Mouse (Mus musculus) CH12.LX (cell line): ENCODE measurements around the gene Ttll6. TPM values are rescaled to one million over a fixed set of nuclear protein-coding genes. Genes with fewer than 3 reads are reported as not detected.
A peak's percentile ranks its signal among the peaks of the same experiment; 100 is the strongest.

ENCODE experiments used
- DNase-seq: peaks from one replicate; pipeline ENCODE4 v3.0.0-alpha.2; 2013; ENCODE audit errors: extremely low read depth
- H3K27ac ChIP-seq: 2 replicates; pipeline ENCODE4 v1.5.1; 2012; ENCODE audit warnings: low read depth, mild to moderate bottlenecking, control low read depth, moderate library complexity; ENCODE audit not compliant: insufficient read depth
- H3K27me3 ChIP-seq: replicated peaks from 2 replicates; pipeline ENCODE3; 2012; ENCODE audit warnings: inconsistent platforms
- H3K36me3 ChIP-seq, 2 experiments: replicated peaks in 1 of 2; 2 replicates each; pipeline versions ENCODE3 to v1.6.1; 2012; ENCODE audit warnings: inconsistent platforms in 1 of 2, low read length in 1 of 2, mild to moderate bottlenecking in 1 of 2, mixed read lengths in 1 of 2, moderate library complexity in 1 of 2; ENCODE audit not compliant: control insufficient read depth in 1 of 2, insufficient read depth in 1 of 2
- H3K4me1 ChIP-seq, 2 experiments: 2 replicates each; pipeline ENCODE4 v1.6.1; 2012; ENCODE audit warnings: inconsistent platforms in 1 of 2, moderate library complexity in 1 of 2; ENCODE audit not compliant: insufficient read depth in 2 of 2, control insufficient read depth in 1 of 2
- H3K4me2 ChIP-seq: 2 replicates; pipeline ENCODE4 v1.6.1; 2012; ENCODE audit warnings: low read depth, mild to moderate bottlenecking, control low read depth; ENCODE audit not compliant: poor library complexity, insufficient read depth, severe bottlenecking
- H3K4me3 ChIP-seq, 3 experiments: fragments of 150-350 bp in 1 of 3; sonication (generic) in 1 of 3; replicated peaks in 1 of 3; 2 replicates each; pipeline versions ENCODE3 to v1.5.1; 2011 to 2012; ENCODE audit warnings: low read depth in 2 of 3, low read length in 2 of 3, mild to moderate bottlenecking in 2 of 3, moderate library complexity in 2 of 3, control low read depth in 1 of 3, improper control_type of control experiment in 1 of 3, inconsistent platforms in 1 of 3, mixed read lengths in 1 of 3; ENCODE audit not compliant: poor library complexity in 1 of 3
- H3K79me2 ChIP-seq: replicated peaks from 2 replicates; pipeline ENCODE4 v1.6.1; 2012; ENCODE audit warnings: mild to moderate bottlenecking, moderate library complexity; ENCODE audit not compliant: control insufficient read depth, poor library complexity, insufficient read depth, severe bottlenecking; ENCODE audit errors: extremely low read depth
- H3K9ac ChIP-seq: 2 replicates; pipeline ENCODE4 v1.6.1; 2012; ENCODE audit warnings: low read depth, mild to moderate bottlenecking, control low read depth, moderate library complexity; ENCODE audit not compliant: insufficient read depth
- H3K9me3 ChIP-seq: replicated peaks from 2 replicates; pipeline ENCODE3; 2012; ENCODE audit warnings: low read length, inconsistent platforms, mixed read lengths
- EP300 ChIP-seq: IDR thresholded peaks from 2 replicates; pipeline ENCODE4 v1.6.1; 2011; ENCODE audit warnings: low read length, improper control_type of control experiment
- MAZ ChIP-seq: IDR thresholded peaks from 2 replicates; pipeline ENCODE4 v1.6.1; 2012; ENCODE audit warnings: low read depth, mild to moderate bottlenecking, inconsistent platforms, low read length, improper control_type of control experiment, moderate library complexity
- MEF2A ChIP-seq: IDR thresholded peaks from 2 replicates; pipeline ENCODE4 v1.6.1; 2014; ENCODE audit warnings: low read depth, mild to moderate bottlenecking, inconsistent platforms, low read length, improper control_type of control experiment, borderline replicate concordance
- NRF1 ChIP-seq: IDR thresholded peaks from 2 replicates; pipeline ENCODE4 v1.6.1; 2014; ENCODE audit warnings: low read depth, mild to moderate bottlenecking, inconsistent platforms, low read length, improper control_type of control experiment, moderate library complexity
- POLR2AphosphoS2 ChIP-seq: IDR thresholded peaks from 2 replicates; pipeline ENCODE4 v1.6.1; 2011; ENCODE audit warnings: low read depth, low read length, improper control_type of control experiment
- TBP ChIP-seq: conservative IDR thresholded peaks from 2 replicates; pipeline ENCODE4 v1.6.1; 2011; ENCODE audit warnings: low read depth, low read length, improper control_type of control experiment
- UBTF ChIP-seq: IDR thresholded peaks from 2 replicates; pipeline ENCODE4 v1.6.1; 2012; ENCODE audit warnings: low read depth, mild to moderate bottlenecking, inconsistent platforms, low read length, improper control_type of control experiment, moderate library complexity
- USF2 ChIP-seq: conservative IDR thresholded peaks from 2 replicates; pipeline ENCODE4 v1.6.1; 2011; ENCODE audit warnings: low read depth, low read length, improper control_type of control experiment
- ZNF384 ChIP-seq: IDR thresholded peaks from 2 replicates; pipeline ENCODE4 v1.6.1; 2012; ENCODE audit warnings: low read depth, low read length, improper control_type of control experiment, inconsistent platforms
- dilution Hi-C: fragments of 300-500 bp; cut with MboI; formaldehyde crosslinking; loops from 2 replicates; pipeline ENCODE4 v1.14.3; 2020; ENCODE audit warnings: low sequenced_read_pairs; ENCODE audit not compliant: extremely low pct_unique_long_range_greater_than_20kb, extremely low pct_ligation_motif_present
- in situ Hi-C: fragments of 300-500 bp; cut with MboI; formaldehyde crosslinking; loops from 3 replicates; pipeline ENCODE4 v1.14.3; 2019; ENCODE audit warnings: low sequenced_read_pairs, low pct_ligation_motif_present, low pct_unique_long_range_greater_than_20kb, mixed read lengths
- polyA plus RNA-seq: library from polyadenylated mRNA; unstranded; fragments of >175 nt; gene quantifications from 2 replicates; pipeline ENCODE4 v1.2.1, GENCODE M21; 2012; ENCODE audit warnings: low read depth; ENCODE audit not compliant: insufficient read length
- total RNA-seq, 2 experiments: library from RNA; depleted of rRNA; stranded (reverse); fragments of 300-350 nt in 1 of 2; fragments of >200 nt in 1 of 2; gene quantifications; 2 replicates each; pipeline ENCODE4 v1.2.3; 2012 to 2014

The Ttll6 gene
- total and polyA plus RNA-seq, 3 experiments = 0.09 TPM; not detected in 2

DNA sequence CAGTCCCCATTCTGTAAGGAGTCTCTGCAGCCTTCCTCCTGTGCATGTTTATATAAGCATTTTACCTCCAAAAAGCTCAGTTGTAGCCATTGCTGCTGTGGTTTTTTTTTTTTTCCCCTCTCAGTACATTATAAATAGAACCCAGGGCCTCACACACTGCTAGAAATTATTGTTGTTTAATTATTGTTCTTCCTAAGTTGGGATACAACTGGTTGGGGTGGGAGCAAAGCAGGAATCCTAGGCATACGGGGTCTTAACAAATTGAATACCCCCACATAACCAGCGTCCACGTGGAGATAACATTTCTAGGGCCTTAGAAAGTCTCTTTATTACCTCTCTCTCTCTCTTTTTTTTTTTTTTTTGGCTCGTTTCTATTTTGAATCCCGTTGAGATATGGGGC is 57.5 kb downstream of the Ttll6 start:
- Histone ChIP-seq H3K27me3 (peaks cover 5% of the 10 kb centered on the region), H3K36me3 (peaks cover 0 to 10% of the 10 kb centered on the region in 2 experiments)
- in situ Hi-C loops = no loop called here
- TF ChIP-seq UBTF (no peak), ZNF384 (peak; percentile 72)
- TF ChIP-seq, all 38 proteins: peak for 1
- no peaks in the 10 kb centered on the region for H3K9me3 ChIP-seq
- no peak overlapping the region for H3K9ac ChIP-seq
- H3K4me3 ChIP-seq = no peak overlapping the region
- H3K4me2 ChIP-seq = 0 out of 2 replicates have a peak overlapping the region, but pooled peaks have one; percentile 22
- dilution Hi-C loops = no loop called here
- peaks cover 0 to 42% of the 10 kb centered on the region in 2 experiments; a peak in 2 of 4 replicates for H3K4me1 ChIP-seq
- H3K27ac ChIP-seq = no peak overlapping the region
- no peak for DNase-seq
- no peaks in the 10 kb centered on the region for H3K79me2 ChIP-seq

DNA sequence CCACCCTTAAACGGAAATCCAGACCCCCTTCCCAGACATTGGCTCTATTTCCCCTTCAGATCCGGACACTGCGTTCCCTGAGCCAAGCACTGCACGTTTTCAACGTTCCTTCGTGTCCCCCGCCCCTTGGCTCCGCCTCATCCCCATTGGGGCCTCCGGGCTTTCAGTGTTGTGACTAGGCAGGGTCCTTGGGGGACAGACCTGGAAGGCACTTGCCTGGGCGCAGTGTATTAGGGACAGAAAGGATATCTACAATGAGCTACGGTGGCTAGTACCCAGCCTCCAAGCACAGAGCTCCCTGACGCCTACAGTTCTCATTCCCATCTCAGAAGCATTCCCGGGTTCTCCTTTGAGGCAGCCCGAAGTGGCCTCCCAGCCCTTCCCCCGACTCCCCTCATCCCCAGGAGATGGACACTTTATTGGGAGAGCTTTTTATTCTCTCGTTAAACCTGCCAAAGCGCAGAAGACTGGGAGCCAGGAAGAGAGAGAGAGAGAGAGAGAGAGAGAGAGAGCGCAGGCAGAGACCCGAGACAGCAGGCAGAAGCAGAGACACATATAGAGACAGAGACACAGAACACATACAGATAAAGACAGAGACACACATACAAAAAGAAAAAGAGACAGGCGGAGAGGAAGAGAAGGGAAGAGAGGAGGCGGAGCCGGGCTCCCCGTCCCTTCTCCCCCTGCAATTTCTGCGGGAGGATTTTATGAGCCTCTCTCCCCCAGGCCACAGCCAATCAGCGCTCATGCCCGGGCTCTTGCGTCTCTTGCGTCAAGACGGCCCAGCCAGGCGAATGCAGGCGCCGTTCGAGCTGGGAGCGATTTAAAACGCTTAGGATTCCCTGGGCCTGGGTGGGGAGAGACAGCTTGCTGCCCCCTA is 60.2 kb downstream of the Ttll6 start, which contains the start of gene Hoxb13:
Gene Hoxb13 (plus strand): TSS at position 796 of the 880 bp plus-strand sequence.
- Histone ChIP-seq H3K36me3 (peaks cover 0 to 24% of the 10 kb centered on the region in 2 experiments), H3K27me3 (no peaks in the 10 kb centered on the region), H3K4me2 (no peak within 1 kb of the TSS), H3K79me2 (no peaks in the 10 kb centered on the region), H3K9me3 (no peaks in the 10 kb centered on the region), H3K4me3 (no peak within 1 kb of the TSS), H3K4me1 (peaks cover 0 to 62% of the 10 kb centered on the region in 2 experiments; a peak in 2 of 4 replicates), H3K9ac (no peak within 1 kb of the TSS), H3K27ac (no peak within 1 kb of the TSS)
- dilution Hi-C loops (no loop called here), in situ Hi-C loops (no loop called here)
- no peak for DNase-seq
- TF ChIP-seq USF2 = no peak
- TF ChIP-seq UBTF = no peak
- no peak for TF ChIP-seq EP300
- TF ChIP-seq MAZ = no peak
- no peak for TF ChIP-seq TBP
- TF ChIP-seq MEF2A = no peak
- no peak for TF ChIP-seq NRF1
- no peak for TF ChIP-seq POLR2AphosphoS2

- dilution Hi-C loops = no loop called here
- no peak overlapping the region for H3K27ac ChIP-seq
Observed at GRCm38 (mm10) chr11:96194401-96194710, 60.8 kb downstream of the Ttll6 start.

More at GRCm38 (mm10) chr11:96194401-96194710, 60.8 kb downstream of the Ttll6 start:
- Histone ChIP-seq H3K36me3 (peaks cover 0 to 24% of the 10 kb centered on the region in 2 experiments), H3K4me3 (no peak overlapping the region), H3K79me2 (no peaks in the 10 kb centered on the region), H3K4me1 (peaks cover 0 to 57% of the 10 kb centered on the region in 2 experiments; a peak in 2 of 4 replicates), H3K9ac (no peak overlapping the region), H3K9me3 (no peaks in the 10 kb centered on the region), H3K27me3 (no peaks in the 10 kb centered on the region), H3K4me2 (no peak overlapping the region)
- in situ Hi-C loops = no loop called here
- no peak for TF ChIP-seq MAZ
- no peak for DNase-seq
